Comparison of ENCODE assay signal across 8 mouse cellular contexts in the genomic region with DNA sequence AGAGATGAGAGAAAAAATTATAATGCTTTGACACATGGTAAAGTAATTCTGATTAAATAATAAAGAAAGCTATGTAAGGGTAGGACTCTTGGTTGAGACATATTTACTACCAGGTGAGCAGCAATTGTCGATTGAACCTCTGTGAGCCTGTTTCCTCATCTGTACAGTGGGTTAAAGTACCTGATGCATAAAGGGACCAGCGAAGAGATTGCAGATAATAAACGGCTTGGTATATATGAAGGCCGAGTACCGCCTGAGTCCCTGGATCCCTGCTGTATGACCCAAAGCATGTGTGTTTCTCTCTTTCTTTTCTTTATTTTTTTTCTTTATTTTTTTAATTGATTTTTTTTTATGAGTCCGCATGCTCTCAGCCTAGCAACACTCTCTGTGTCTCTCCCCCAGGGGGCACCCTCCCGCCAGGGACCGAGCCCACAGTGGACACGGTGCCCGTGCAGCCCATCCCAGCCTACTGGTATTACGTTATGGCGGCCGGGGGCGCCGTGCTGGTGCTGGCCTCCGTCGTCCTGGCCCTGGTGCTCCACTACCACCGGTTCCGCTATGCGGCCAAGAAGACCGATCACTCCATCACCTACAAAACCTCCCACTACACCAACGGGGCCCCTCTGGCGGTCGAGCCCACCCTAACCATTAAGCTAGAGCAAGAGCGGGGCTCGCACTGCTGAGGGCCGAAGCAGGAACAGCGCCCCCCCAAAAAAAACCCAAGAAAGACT.
DNase-seq lines count a peak whose midpoint lies in the region; ATAC-seq lines count a peak whose summit lies in the region.

No protein-coding gene starts in this region.

- H3K9ac ChIP-seq in embryonic facial prominence, embryonic 13.5 days, result no peak overlapping the region
- peak overlapping the region; percentile 54 for H3K9ac ChIP-seq in hindbrain, embryonic 11.5 days (ENCODE audit: low read depth, low read length)

- peaks cover 12% of the 10 kb centered on the region; the same call in 1 of the 2 replicates for H3K36me3 ChIP-seq in embryonic facial prominence, embryonic 13.5 days
- H3K36me3 ChIP-seq in hindbrain, embryonic 11.5 days (ENCODE audit: control insufficient read depth, insufficient read depth, low read length), result no peaks in the 10 kb centered on the region

- no peak overlapping the region; the same call in 1 of the 2 replicates for H3K27ac ChIP-seq in embryonic facial prominence, embryonic 13.5 days
- H3K27ac ChIP-seq in hindbrain, embryonic 11.5 days (ENCODE audit: low read depth, low read length), result no peak overlapping the region

- peak overlapping the region; percentile 44 for H3K4me2 ChIP-seq in embryonic facial prominence, embryonic 13.5 days
- H3K4me2 ChIP-seq in hindbrain, embryonic 11.5 days (replicated peaks; ENCODE audit: low read depth, low read length), result peak overlapping the region; percentile 54

- peaks cover 35% of the 10 kb centered on the region for H3K4me1 ChIP-seq in embryonic facial prominence, embryonic 13.5 days
- 0 out of 2 replicates have a peak, but pooled peaks cover 2% of the 10 kb centered on the region for H3K4me1 ChIP-seq in hindbrain, embryonic 11.5 days (replicated peaks; ENCODE audit: control insufficient read depth, insufficient read depth, low read length)

- WGBS in embryonic facial prominence, embryonic 13.5 days, result 41% methylated on average over 28 of the region's 28 CpGs
- 21% methylated on average over 28 of the region's 28 CpGs for WGBS in hindbrain, embryonic 11.5 days

- H3K4me3 ChIP-seq in embryonic facial prominence, embryonic 13.5 days, result peak overlapping the region; percentile 23
- H3K4me3 ChIP-seq in hindbrain, embryonic 11.5 days (ENCODE audit: low read depth, low read length), result peak overlapping the region; percentile 25; the same call in 1 of the 2 replicates

- no peaks in the 10 kb centered on the region for H3K9me3 ChIP-seq in embryonic facial prominence, embryonic 13.5 days
- H3K9me3 ChIP-seq in hindbrain, embryonic 11.5 days (ENCODE audit: control insufficient read depth, low read length), result no peaks in the 10 kb centered on the region

- DNase-seq in urinary bladder, postnatal 25 days (ENCODE audit: low spot score), result peak; percentile 25
- DNase-seq in urinary bladder, postnatal 10 days (ENCODE audit: low spot score), result no peak
- DNase-seq in hindbrain, embryonic 11.5 days (ENCODE audit: low spot score), result peak; percentile 79
- DNase-seq in left cerebral cortex, postnatal 14 days (ENCODE audit: low spot score in 2 of 2), result peak; percentile 54 to 58
- peak; percentile 63 for DNase-seq in right cerebral cortex, postnatal 25 days
- no peak for DNase-seq in cerebellum, adult 11 months

- H3K27me3 ChIP-seq in embryonic facial prominence, embryonic 13.5 days, result no peaks in the 10 kb centered on the region
- H3K27me3 ChIP-seq in hindbrain, embryonic 11.5 days (ENCODE audit: control insufficient read depth, insufficient read depth, low read length), result no peaks in the 10 kb centered on the region

- intact Hi-C loops in left cerebral cortex, postnatal 14 days (cut with DNase I), result loop anchor here (2.0 kb wide), 1 partner anchor 133 kb away; no protein-coding TSS in a partner anchor

- 0 out of 2 replicates have a peak, but pooled peaks have one; percentile 26 for ATAC-seq in embryonic facial prominence, embryonic 13.5 days (ENCODE audit: insufficient number of reproducible peaks, insufficient read depth, low FRiP score, low TSS enrichment, low read depth)
- peak; percentile 88 for ATAC-seq in hindbrain, embryonic 11.5 days (ENCODE audit: low FRiP score)
- ATAC-seq in megakaryocyte, adult 5-6 weeks (ENCODE audit: poor library complexity, severe bottlenecking), result peak; percentile 84

Comparison
In these comparisons a context has a peak if more than half of its experiments do, and no peak if none do; other contexts are left out.
1. DNase-seq: peak in urinary bladder, postnatal 25 days (single experiment), hindbrain, embryonic 11.5 days (single experiment), left cerebral cortex, postnatal 14 days (2 of 2) and right cerebral cortex, postnatal 25 days (single experiment); none in urinary bladder, postnatal 10 days (single experiment) and cerebellum, adult 11 months (single experiment).
2. ATAC-seq: peak in every context shown above with its lines; median percentile 88 in hindbrain, embryonic 11.5 days; 84 in megakaryocyte, adult 5-6 weeks; 26 in embryonic facial prominence, embryonic 13.5 days.